Mouse (Mus musculus) stomach, postnatal 0 days (tissue): ENCODE data around the gene N4bp3.

Source experiments
- CTCF ChIP-seq: IDR thresholded peaks from 2 replicates; pipeline ENCODE4 v1.5.1; 2016; ENCODE audit warnings: antibody characterized with exemption, low read depth, mild to moderate bottlenecking, moderate library complexity
- EP300 ChIP-seq: optimal IDR thresholded peaks from 2 replicates; pipeline ENCODE3; 2016; ENCODE audit warnings: antibody characterized with exemption

GRCm38 (mm10) chr11:51652889-51653418, 2.3 kb upstream of the N4bp3 start:
- TF ChIP-seq CTCF (peak; percentile 13; the same call in 1 of the 2 replicates), EP300 (no peak)
